Mouse (Mus musculus): ENCODE results near the gene Lrrn4. TPM values are rescaled to one million over a fixed set of nuclear protein-coding genes. Genes with fewer than 3 reads are reported as not detected.
A peak's percentile ranks its signal among the peaks of the same experiment; 100 is the strongest.

Gene Lrrn4
- polyA plus RNA-seq, 1 experiment from 2014 or later, result 11.5 TPM

GRCm38 (mm10) chr2:132879261-132880044, 1.2 kb downstream of the Lrrn4 start:
- Histone ChIP-seq H3K4me3 (replicated peaks; ENCODE audit: low read length) (peak overlapping the region; percentile 52), H3K9me3 (replicated peaks; ENCODE audit: control insufficient read depth, low read length) (no peaks in the 10 kb centered on the region), H3K27me3 (ENCODE audit: control insufficient read depth, insufficient read depth, low read length) (peaks cover 29% of the 10 kb centered on the region), H3K4me2 (ENCODE audit: low read depth, low read length) (peak overlapping the region; percentile 92), H3K4me1 (ENCODE audit: control insufficient read depth, insufficient read depth, low read length) (peaks cover 12% of the 10 kb centered on the region; the same call in 1 of the 2 replicates), H3K36me3 (ENCODE audit: control insufficient read depth, insufficient read depth, low read length) (no peaks in the 10 kb centered on the region), H3K9ac (ENCODE audit: low read length) (peak overlapping the region; percentile 65), H3K27ac (ENCODE audit: low read length) (no peak overlapping the region)
- peak; percentile 76 for ATAC-seq (ENCODE audit: insufficient read depth, low FRiP score)
- under 1% methylated on average over 58 of the region's 58 CpGs for WGBS

GRCm38 (mm10) chr2:132876991-132877390, 3.7 kb downstream of the Lrrn4 start:
- Histone ChIP-seq H3K9me3 (replicated peaks; ENCODE audit: control insufficient read depth, low read length) (no peaks in the 10 kb centered on the region), H3K9ac (ENCODE audit: low read length) (no peak overlapping the region), H3K36me3 (ENCODE audit: control insufficient read depth, insufficient read depth, low read length) (no peaks in the 10 kb centered on the region), H3K4me2 (ENCODE audit: low read depth, low read length) (no peak overlapping the region), H3K27me3 (ENCODE audit: control insufficient read depth, insufficient read depth, low read length) (peaks cover 29% of the 10 kb centered on the region), H3K4me1 (ENCODE audit: control insufficient read depth, insufficient read depth, low read length) (peaks cover 12% of the 10 kb centered on the region; the same call in 1 of the 2 replicates), H3K4me3 (replicated peaks; ENCODE audit: low read length) (no peak overlapping the region), H3K27ac (ENCODE audit: low read length) (no peak overlapping the region)
- WGBS, result 44% methylated on average over 1 of the region's 1 CpGs
- no peak for ATAC-seq (ENCODE audit: insufficient read depth, low FRiP score)

- Histone ChIP-seq H3K9me3 (replicated peaks; ENCODE audit: control insufficient read depth, low read length) (no peaks in the 10 kb centered on the region), H3K9ac (ENCODE audit: low read length) (no peak overlapping the region), H3K27me3 (ENCODE audit: control insufficient read depth, insufficient read depth, low read length) (peaks cover 15% of the 10 kb centered on the region), H3K4me2 (ENCODE audit: low read depth, low read length) (no peak overlapping the region), H3K36me3 (ENCODE audit: control insufficient read depth, insufficient read depth, low read length) (no peaks in the 10 kb centered on the region), H3K4me3 (replicated peaks; ENCODE audit: low read length) (no peak overlapping the region), H3K4me1 (ENCODE audit: control insufficient read depth, insufficient read depth, low read length) (peaks cover 2% of the 10 kb centered on the region; the same call in 1 of the 2 replicates), H3K27ac (ENCODE audit: low read length) (no peak overlapping the region)
- no peak for ATAC-seq (ENCODE audit: insufficient read depth, low FRiP score)
- 72% methylated on average over 10 of the region's 10 CpGs for WGBS
Observed at GRCm38 (mm10) chr2:132873657-132874326, 6.9 kb downstream of the Lrrn4 start.

- no peak overlapping the region for H3K4me3 ChIP-seq (replicated peaks; ENCODE audit: low read length)
- ATAC-seq (ENCODE audit: insufficient read depth, low FRiP score), result no peak
Observed at GRCm38 (mm10) chr2:132871663-132872062, 9.0 kb downstream of the Lrrn4 start.

GRCm38 (mm10) chr2:132870286-132870685, 10.4 kb downstream of the Lrrn4 start:
- Histone ChIP-seq H3K4me3 (replicated peaks; ENCODE audit: low read length) (no peak overlapping the region), H3K36me3 (ENCODE audit: control insufficient read depth, insufficient read depth, low read length) (peaks cover 3% of the 10 kb centered on the region; the same call in 1 of the 2 replicates), H3K27ac (ENCODE audit: low read length) (no peak overlapping the region), H3K9me3 (replicated peaks; ENCODE audit: control insufficient read depth, low read length) (no peaks in the 10 kb centered on the region), H3K27me3 (ENCODE audit: control insufficient read depth, insufficient read depth, low read length) (no peaks in the 10 kb centered on the region), H3K4me2 (ENCODE audit: low read depth, low read length) (no peak overlapping the region), H3K4me1 (ENCODE audit: control insufficient read depth, insufficient read depth, low read length) (no peaks in the 10 kb centered on the region), H3K9ac (ENCODE audit: low read length) (no peak overlapping the region)
- 69% methylated on average over 4 of the region's 4 CpGs for WGBS
- ATAC-seq (ENCODE audit: insufficient read depth, low FRiP score), result no peak

More at GRCm38 (mm10) chr2:132871663-132872062, 9.0 kb downstream of the Lrrn4 start:
- WGBS, result 66% methylated on average over 3 of the region's 3 CpGs
- no peaks in the 10 kb centered on the region for H3K4me1 ChIP-seq (ENCODE audit: control insufficient read depth, insufficient read depth, low read length)
- H3K9ac ChIP-seq (ENCODE audit: low read length), result no peak overlapping the region
- no peaks in the 10 kb centered on the region for H3K9me3 ChIP-seq (replicated peaks; ENCODE audit: control insufficient read depth, low read length)
- H3K4me2 ChIP-seq (ENCODE audit: low read depth, low read length), result no peak overlapping the region
- H3K27me3 ChIP-seq (ENCODE audit: control insufficient read depth, insufficient read depth, low read length), result no peaks in the 10 kb centered on the region
- no peaks in the 10 kb centered on the region for H3K36me3 ChIP-seq (ENCODE audit: control insufficient read depth, insufficient read depth, low read length)
- no peak overlapping the region for H3K27ac ChIP-seq (ENCODE audit: low read length)

- H3K4me3 ChIP-seq (replicated peaks; ENCODE audit: low read length), result no peak overlapping the region
- no peaks in the 10 kb centered on the region for H3K9me3 ChIP-seq (replicated peaks; ENCODE audit: control insufficient read depth, low read length)
- H3K4me1 ChIP-seq (ENCODE audit: control insufficient read depth, insufficient read depth, low read length), result no peaks in the 10 kb centered on the region
- no peaks in the 10 kb centered on the region for H3K27me3 ChIP-seq (ENCODE audit: control insufficient read depth, insufficient read depth, low read length)
- H3K36me3 ChIP-seq (ENCODE audit: control insufficient read depth, insufficient read depth, low read length), result peaks cover 3% of the 10 kb centered on the region; the same call in 1 of the 2 replicates
- H3K9ac ChIP-seq (ENCODE audit: low read length), result no peak overlapping the region
- no peak overlapping the region for H3K27ac ChIP-seq (ENCODE audit: low read length)
- H3K4me2 ChIP-seq (ENCODE audit: low read depth, low read length), result no peak overlapping the region
- 85% methylated on average over 5 of the region's 5 CpGs for WGBS
- no peak for ATAC-seq (ENCODE audit: insufficient read depth, low FRiP score)
Observed at GRCm38 (mm10) chr2:132869682-132870081, 11.0 kb downstream of the Lrrn4 start.

DNA sequence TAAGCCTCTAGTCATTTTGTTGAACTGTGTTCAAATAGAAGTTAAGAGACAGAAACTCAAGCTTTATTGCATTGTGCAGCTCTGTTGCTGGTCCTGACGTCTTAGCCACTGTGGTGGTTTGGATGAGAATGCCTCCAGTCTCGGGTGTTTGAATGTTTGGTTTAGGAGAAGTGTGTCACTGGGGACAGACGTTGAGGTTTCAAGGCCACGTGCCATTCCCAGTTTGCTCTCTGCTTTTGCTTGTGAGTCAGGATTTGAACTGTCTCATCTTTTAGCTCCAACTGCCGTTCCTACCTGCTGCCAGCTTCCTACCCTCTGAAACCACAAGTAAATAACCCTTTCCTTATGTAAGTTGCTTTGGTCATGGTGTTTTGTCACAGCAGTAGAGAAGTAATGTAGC, 13.2 kb downstream of the Lrrn4 start:
- no peak overlapping the region for H3K4me3 ChIP-seq (replicated peaks; ENCODE audit: low read length)
- no peak for ATAC-seq (ENCODE audit: insufficient read depth, low FRiP score)
- peaks cover 8% of the 10 kb centered on the region; the same call in 1 of the 2 replicates for H3K36me3 ChIP-seq (ENCODE audit: control insufficient read depth, insufficient read depth, low read length)
- H3K9me3 ChIP-seq (replicated peaks; ENCODE audit: control insufficient read depth, low read length), result no peaks in the 10 kb centered on the region
- no peaks in the 10 kb centered on the region for H3K4me1 ChIP-seq (ENCODE audit: control insufficient read depth, insufficient read depth, low read length)
- H3K9ac ChIP-seq (ENCODE audit: low read length), result no peak overlapping the region
- H3K4me2 ChIP-seq (ENCODE audit: low read depth, low read length), result no peak overlapping the region
- H3K27me3 ChIP-seq (ENCODE audit: control insufficient read depth, insufficient read depth, low read length), result no peaks in the 10 kb centered on the region
- H3K27ac ChIP-seq (ENCODE audit: low read length), result no peak overlapping the region
- 66% methylated on average over 5 of the region's 5 CpGs for WGBS

GRCm38 (mm10) chr2:132863325-132863724, 17.4 kb downstream of the Lrrn4 start:
- no peak overlapping the region for H3K9ac ChIP-seq (ENCODE audit: low read length)
- H3K4me2 ChIP-seq (ENCODE audit: low read depth, low read length), result no peak overlapping the region
- H3K36me3 ChIP-seq (ENCODE audit: control insufficient read depth, insufficient read depth, low read length), result peaks cover 8% of the 10 kb centered on the region; the same call in 1 of the 2 replicates
- H3K27ac ChIP-seq (ENCODE audit: low read length), result no peak overlapping the region
- H3K27me3 ChIP-seq (ENCODE audit: control insufficient read depth, insufficient read depth, low read length), result no peaks in the 10 kb centered on the region
- no peaks in the 10 kb centered on the region for H3K9me3 ChIP-seq (replicated peaks; ENCODE audit: control insufficient read depth, low read length)
- H3K4me1 ChIP-seq (ENCODE audit: control insufficient read depth, insufficient read depth, low read length), result no peaks in the 10 kb centered on the region
- WGBS, result 94% methylated on average over 2 of the region's 2 CpGs
- no peak overlapping the region for H3K4me3 ChIP-seq (replicated peaks; ENCODE audit: low read length)
- ATAC-seq (ENCODE audit: insufficient read depth, low FRiP score), result no peak

GRCm38 (mm10) chr2:132861456-132861855, 19.2 kb downstream of the Lrrn4 start:
- no peak overlapping the region for H3K9ac ChIP-seq (ENCODE audit: low read length)
- H3K27me3 ChIP-seq (ENCODE audit: control insufficient read depth, insufficient read depth, low read length), result no peaks in the 10 kb centered on the region
- ATAC-seq (ENCODE audit: insufficient read depth, low FRiP score), result no peak
- WGBS, result 91% methylated on average over 2 of the region's 2 CpGs
- peaks cover 7% of the 10 kb centered on the region; the same call in 1 of the 2 replicates for H3K36me3 ChIP-seq (ENCODE audit: control insufficient read depth, insufficient read depth, low read length)
- H3K4me3 ChIP-seq (replicated peaks; ENCODE audit: low read length), result no peak overlapping the region
- no peak overlapping the region for H3K4me2 ChIP-seq (ENCODE audit: low read depth, low read length)
- H3K4me1 ChIP-seq (ENCODE audit: control insufficient read depth, insufficient read depth, low read length), result no peaks in the 10 kb centered on the region
- no peaks in the 10 kb centered on the region for H3K9me3 ChIP-seq (replicated peaks; ENCODE audit: control insufficient read depth, low read length)
- no peak overlapping the region for H3K27ac ChIP-seq (ENCODE audit: low read length)

Data from stomach, embryonic 16.5 days (tissue).